Mouse (Mus musculus) central nervous system, embryonic 14 days (tissue): Measurements from ENCODE around the gene Ccdc163. TPM values are rescaled to one million over a fixed set of nuclear protein-coding genes. Genes with fewer than 3 reads are reported as not detected.

Source experiments
- polyA plus RNA-seq: library from polyadenylated mRNA; depleted of rRNA; stranded (reverse); fragments of >200 nt; gene quantifications from 2 replicates; pipeline ENCODE4 v1.2.3, GENCODE M21; 2012; rRNA removed

Ccdc163 gene
- 38.7 and 43.2 TPM in 2 replicates for polyA plus RNA-seq

GRCm38 (mm10) chr4:116708201-116708764 is at the start of gene Ccdc163, which contains the start of gene Mmachc:
Gene Ccdc163 (plus strand): TSS chr4:116708509.
Gene Mmachc (minus strand): TSS chr4:116708406.

GRCm38 (mm10) chr4:116685402-116686061 is 22.8 kb upstream of the Ccdc163 start, which contains the start of gene Prdx1:
Gene Prdx1 (plus strand): TSS chr4:116685544.

GRCm38 (mm10) chr4:116720343-116721097 is 12.2 kb downstream of the Ccdc163 start, which contains the start of gene Tesk2:
Gene Tesk2 (plus strand): TSS chr4:116720948.

Other genes starting within 250 kb of the Ccdc163 start
- 112 and 116 TPM in 2 replicates for gene Mast2, start 244.3 kb upstream of the Ccdc163 start, polyA plus RNA-seq
- gene Ipp, start 201.0 kb upstream of the Ccdc163 start, polyA plus RNA-seq, result 6.9 and 7.8 TPM in 2 replicates
- gene Tmem69, start 152.6 kb upstream of the Ccdc163 start, polyA plus RNA-seq, result 13.7 and 14.0 TPM in 2 replicates
- 37.1 and 38.9 TPM in 2 replicates for gene Gpbp1l1, start 150.9 kb upstream of the Ccdc163 start, polyA plus RNA-seq
- 4.4 and 5.0 TPM in 2 replicates for gene Ccdc17, start 111.9 kb upstream of the Ccdc163 start, polyA plus RNA-seq
- 159 and 176 TPM in 2 replicates for gene Nasp, start 80.6 kb upstream of the Ccdc163 start, polyA plus RNA-seq
- 627 and 659 TPM in 2 replicates for gene Akr1a1, start 56.8 kb upstream of the Ccdc163 start, polyA plus RNA-seq
- gene Prdx1, start 23.0 kb upstream of the Ccdc163 start, polyA plus RNA-seq, result 249 and 273 TPM in 2 replicates
- 21.2 and 24.2 TPM in 2 replicates for gene Mmachc, start 103 bp upstream of the Ccdc163 start, polyA plus RNA-seq
- 4.9 and 5.1 TPM in 2 replicates for gene Tesk2, start 12.4 kb downstream of the Ccdc163 start, polyA plus RNA-seq
- gene Toe1, start 99.1 kb downstream of the Ccdc163 start, polyA plus RNA-seq, result 36.1 and 39.4 TPM in 2 replicates
- gene Mutyh, start 99.2 kb downstream of the Ccdc163 start, polyA plus RNA-seq, result 20.2 and 20.6 TPM in 2 replicates
- gene Hpdl, start 113.2 kb downstream of the Ccdc163 start, polyA plus RNA-seq, result 0.49 and 0.50 TPM in 2 replicates
- gene Zswim5, start 168.9 kb downstream of the Ccdc163 start, polyA plus RNA-seq, result 22.0 and 27.1 TPM in 2 replicates